Mouse (Mus musculus): ENCODE measurements around the gene Traf3ip1.

DNA sequence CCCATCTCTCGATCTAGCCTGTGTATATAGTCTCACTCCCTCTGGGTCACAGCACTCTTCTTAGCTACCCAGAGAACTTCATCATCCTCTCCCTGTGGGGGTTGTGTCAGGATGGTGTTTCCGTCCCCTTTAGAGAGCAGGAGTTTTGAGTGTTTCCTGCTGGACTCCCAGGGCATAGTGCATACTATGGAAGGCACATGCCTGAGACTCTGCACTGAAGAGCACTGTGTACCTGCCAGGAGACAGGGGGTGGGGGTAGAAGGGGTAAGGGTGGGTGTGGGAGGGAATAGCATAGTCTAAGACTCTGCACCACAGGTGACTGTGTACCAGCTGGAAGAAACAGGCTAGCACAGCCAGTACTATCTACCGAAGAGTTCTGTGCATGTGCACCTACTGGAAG lies 40.1 kb upstream of the Traf3ip1 start:
- TF ChIP-seq CTCF (IDR thresholded peaks at IDR 0.05; ENCODE audit: low read depth): no peak
- no peak for TF ChIP-seq EP300 (IDR thresholded peaks at IDR 0.05; ENCODE audit: low read depth)
